23 mouse cellular contexts compared by ENCODE assay signal in the genomic region with DNA sequence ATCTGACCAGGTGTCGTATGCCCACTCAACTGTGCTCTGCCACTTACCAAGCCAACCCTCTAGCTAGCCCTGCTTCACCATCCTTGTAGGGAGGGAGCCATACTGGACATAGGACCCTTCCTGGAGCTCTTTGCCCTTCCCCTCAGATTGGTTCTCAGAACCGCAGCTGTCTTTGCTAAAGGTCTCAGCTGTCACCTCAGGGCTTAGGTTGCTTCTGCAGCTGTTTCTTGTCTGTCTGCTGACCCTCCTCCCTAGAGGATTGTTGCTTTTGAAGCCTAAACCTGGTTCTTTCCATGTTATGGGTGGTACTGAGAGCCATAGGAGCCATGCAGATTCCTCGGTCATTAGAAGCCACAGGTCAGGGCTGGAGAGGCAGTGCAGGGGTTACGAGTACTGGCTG. TPM values are rescaled to one million over a fixed set of nuclear protein-coding genes. Genes with fewer than 3 reads are reported as not detected.
DNase-seq lines count a peak whose midpoint lies in the region; ATAC-seq and TF ChIP-seq lines count a peak whose summit lies in the region.
"Had no signal": no experiment of that assay in that cellular context is flagged by ENCODE, and none has a peak within 500 bp of the region (broad histone marks: within the 10 kb centered on the region; RNA-seq: fewer than 3 reads in every experiment).

No protein-coding gene starts in this region.

- H3K4me3 ChIP-seq in gastrocnemius, adult 2 months = no peak overlapping the region
- no peak overlapping the region for H3K4me3 ChIP-seq in kidney, embryonic 16.5 days (ENCODE audit: low read length)
- H3K4me3 ChIP-seq in liver, embryonic 13.5 days (replicated peaks) = no peak overlapping the region
- H3K4me3 ChIP-seq in liver, embryonic 11.5 days (ENCODE audit: low read depth, low read length) = no peak overlapping the region
- H3K4me3 ChIP-seq in limb, embryonic 14.5 days (replicated peaks; ENCODE audit: low read length) = no peak overlapping the region
- H3K4me3 ChIP-seq: embryonic facial prominence, embryonic 13.5 days; forebrain, embryonic 13.5 days; heart, embryonic 13.5 days; hindbrain, embryonic 12.5 days had no signal

- TF ChIP-seq POLR2A in limb, embryonic 14.5 days (IDR thresholded peaks at IDR 0.05; ENCODE audit: borderline replicate concordance, extremely low read depth, insufficient read depth, insufficient read length) = no peak

- DNase-seq in gastrocnemius, adult 2 months = peak; percentile 44
- DNase-seq in gastrocnemius, postnatal 4 days (ENCODE audit: low spot score in 2 of 2) = no peak
- no peak for DNase-seq in kidney, adult 11 months
- DNase-seq in liver, embryonic 13.5 days = no peak
- DNase-seq in liver, embryonic 11.5 days (ENCODE audit: low spot score) = no peak
- DNase-seq in limb, embryonic 14.5 days (ENCODE audit: low spot score) = peak; percentile 44
- DNase-seq in frontal cortex, postnatal 36 days (ENCODE audit: low spot score in 2 of 2) = no peak
- DNase-seq: adrenal gland, postnatal 14 days; cerebellum, adult 11-12 months; cerebellum, adult 9-10 months; cerebellum, postnatal 25 days; forebrain, postnatal 0 days; gastrocnemius, postnatal 14 days; heart, postnatal 4 days had no signal

- 50% methylated on average over 4 of the region's 4 CpGs for WGBS in kidney, embryonic 16.5 days
- 78% methylated on average over 4 of the region's 4 CpGs for WGBS in liver, embryonic 13.5 days (ENCODE audit: insufficient replicate concordance)
- 73% methylated on average over 4 of the region's 4 CpGs for WGBS in liver, embryonic 11.5 days
- WGBS in limb, embryonic 14.5 days = 85% methylated on average over 4 of the region's 4 CpGs

- no peak overlapping the region for H3K9ac ChIP-seq in kidney, embryonic 16.5 days (replicated peaks; ENCODE audit: low read length)
- no peak overlapping the region for H3K9ac ChIP-seq in liver, embryonic 13.5 days
- H3K9ac ChIP-seq in liver, embryonic 11.5 days (ENCODE audit: low read depth, low read length) = no peak overlapping the region
- no peak overlapping the region for H3K9ac ChIP-seq in limb, embryonic 14.5 days (ENCODE audit: low read depth, low read length, severe bottlenecking)
- H3K9ac ChIP-seq: embryonic facial prominence, embryonic 13.5 days; forebrain, embryonic 13.5 days; forebrain, postnatal 0 days; heart, embryonic 13.5 days; hindbrain, embryonic 12.5 days had no signal

- ATAC-seq in kidney, embryonic 16.5 days (ENCODE audit: low FRiP score, low TSS enrichment) = peak; percentile 64
- ATAC-seq in liver, embryonic 13.5 days (ENCODE audit: low read depth) = no peak
- no peak for ATAC-seq in liver, embryonic 11.5 days (replicated peaks; ENCODE audit: low FRiP score)
- ATAC-seq in limb, embryonic 14.5 days (ENCODE audit: low FRiP score, low read depth) = peak; percentile 73
- ATAC-seq: activated CD4-positive, CD25-positive, alpha-beta regulatory T cell, adult 4 months; forebrain, embryonic 13.5 days; forebrain, postnatal 0 days; hindbrain, embryonic 16.5 days; Patski had no signal

- intact Hi-C loops in gastrocnemius, adult 2 months (cut with DNase I) = no loop called here

- 0 out of 2 replicates have a peak, but pooled peaks cover 4% of the 10 kb centered on the region for H3K9me3 ChIP-seq in kidney, embryonic 16.5 days (ENCODE audit: low read length)
- no peaks in the 10 kb centered on the region for H3K9me3 ChIP-seq in liver, embryonic 13.5 days (replicated peaks)
- H3K9me3 ChIP-seq in liver, embryonic 11.5 days (ENCODE audit: control insufficient read depth, low read length) = no peaks in the 10 kb centered on the region
- H3K9me3 ChIP-seq in limb, embryonic 14.5 days (ENCODE audit: control insufficient read depth, low read length) = no peaks in the 10 kb centered on the region
- H3K9me3 ChIP-seq: embryonic facial prominence, embryonic 13.5 days; forebrain, embryonic 13.5 days; heart, embryonic 13.5 days; hindbrain, embryonic 12.5 days had no signal

- peaks cover 22% of the 10 kb centered on the region for H3K36me3 ChIP-seq in kidney, embryonic 16.5 days (ENCODE audit: insufficient read depth, low read length)
- H3K36me3 ChIP-seq in liver, embryonic 13.5 days = peaks cover 95% of the 10 kb centered on the region
- peaks cover 9% of the 10 kb centered on the region; the same call in 1 of the 2 replicates for H3K36me3 ChIP-seq in liver, embryonic 11.5 days (ENCODE audit: control insufficient read depth, insufficient read depth, low read length)
- peaks cover 75% of the 10 kb centered on the region for H3K36me3 ChIP-seq in limb, embryonic 14.5 days (ENCODE audit: control insufficient read depth, insufficient read depth, low read length)

- H3K4me2 ChIP-seq in kidney, embryonic 16.5 days (replicated peaks; ENCODE audit: low read depth, low read length) = no peak overlapping the region
- no peak overlapping the region for H3K4me2 ChIP-seq in liver, embryonic 13.5 days
- H3K4me2 ChIP-seq in liver, embryonic 11.5 days = no peak overlapping the region
- no peak overlapping the region for H3K4me2 ChIP-seq in limb, embryonic 14.5 days (replicated peaks; ENCODE audit: low read depth, low read length, severe bottlenecking)
- H3K4me2 ChIP-seq: embryonic facial prominence, embryonic 13.5 days; forebrain, embryonic 13.5 days; heart, embryonic 13.5 days; hindbrain, embryonic 12.5 days had no signal

- no peaks in the 10 kb centered on the region for H3K27me3 ChIP-seq in kidney, embryonic 16.5 days (ENCODE audit: insufficient read depth, low read length)
- H3K27me3 ChIP-seq in liver, embryonic 13.5 days = no peaks in the 10 kb centered on the region
- H3K27me3 ChIP-seq in liver, embryonic 11.5 days (replicated peaks; ENCODE audit: control insufficient read depth, insufficient read depth, low read length) = no peaks in the 10 kb centered on the region
- H3K27me3 ChIP-seq in limb, embryonic 14.5 days (ENCODE audit: control insufficient read depth, insufficient read depth, low read length) = no peaks in the 10 kb centered on the region
- H3K27me3 ChIP-seq: CH12.LX; embryonic facial prominence, embryonic 13.5 days; forebrain, embryonic 13.5 days; heart, embryonic 13.5 days; hindbrain, embryonic 12.5 days; Patski had no signal

- peak overlapping the region; percentile 67 for H3K27ac ChIP-seq in gastrocnemius, adult 2 months
- no peak overlapping the region for H3K27ac ChIP-seq in kidney, embryonic 16.5 days (ENCODE audit: low read length)
- peak overlapping the region; percentile 93; the same call in 1 of the 2 replicates for H3K27ac ChIP-seq in liver, embryonic 13.5 days
- H3K27ac ChIP-seq in liver, embryonic 11.5 days (ENCODE audit: low read depth, low read length) = no peak overlapping the region
- H3K27ac ChIP-seq in limb, embryonic 14.5 days (replicated peaks; ENCODE audit: low read depth, low read length) = no peak overlapping the region
- H3K27ac ChIP-seq: embryonic facial prominence, embryonic 13.5 days; forebrain, embryonic 13.5 days; heart, embryonic 13.5 days; hindbrain, embryonic 12.5 days had no signal

- TF ChIP-seq CTCF in gastrocnemius, adult 2 months (IDR thresholded peaks at IDR 0.05) = no peak

- no peaks in the 10 kb centered on the region for H3K4me1 ChIP-seq in kidney, embryonic 16.5 days (ENCODE audit: insufficient read depth, low read length)
- H3K4me1 ChIP-seq in liver, embryonic 13.5 days (replicated peaks) = peaks cover 81% of the 10 kb centered on the region
- peaks cover 30% of the 10 kb centered on the region for H3K4me1 ChIP-seq in liver, embryonic 11.5 days (replicated peaks; ENCODE audit: control insufficient read depth, insufficient read depth, low read length)
- H3K4me1 ChIP-seq in limb, embryonic 14.5 days (ENCODE audit: control insufficient read depth, insufficient read depth, low read length) = no peaks in the 10 kb centered on the region
- H3K4me1 ChIP-seq: embryonic facial prominence, embryonic 13.5 days; forebrain, embryonic 13.5 days; hindbrain, embryonic 12.5 days had no signal

RNA-seq across cellular contexts. Expression of a gene that starts 34.9 kb away (rescaled TPM):
- 10 to 100 TPM in 1 of 2 experiments, 1 to 10 TPM in 1; 8.8 to 11.0 TPM for total RNA-seq in gastrocnemius, adult 2 months (2021)
- 10 to 100 TPM; 18.2 to 23.1 TPM for total RNA-seq in gastrocnemius, postnatal 4 days (2021)
- polyA plus RNA-seq in kidney, embryonic 16.5 days (2015; fragmentation: Nextera tagmentation; extraction: Ambion mirVana) = 45.6 and 46.4 TPM in 2 replicates
- 19.3 and 21.1 TPM in 2 replicates for polyA plus RNA-seq in liver, embryonic 13.5 days (2015; fragmentation: Nextera tagmentation; extraction: Ambion mirVana)
- polyA plus RNA-seq in liver, embryonic 11.5 days (2014; fragmentation: Nextera tagmentation; extraction: Ambion mirVana) = 30.0 and 31.3 TPM in 2 replicates
- 36.3 and 38.8 TPM in 2 replicates for polyA plus RNA-seq in limb, embryonic 14.5 days (2012; rRNA removed)
- polyA plus RNA-seq in limb, embryonic 14.5 days (2014; fragmentation: Nextera tagmentation; extraction: Ambion mirVana) = 25.8 and 26.2 TPM in 2 replicates

RNA-seq across cellular contexts. Expression of a gene that starts 40.0 kb away (rescaled TPM):
- total RNA-seq in gastrocnemius, adult 2 months (2021) = 10 to 100 TPM; 53.1 to 88.8 TPM
- total RNA-seq in gastrocnemius, postnatal 4 days (2021) = 10 to 100 TPM; 77.1 TPM
- polyA plus RNA-seq in kidney, embryonic 16.5 days (2015; fragmentation: Nextera tagmentation; extraction: Ambion mirVana) = 27.9 and 31.1 TPM in 2 replicates
- 42.2 and 44.2 TPM in 2 replicates for polyA plus RNA-seq in liver, embryonic 13.5 days (2015; fragmentation: Nextera tagmentation; extraction: Ambion mirVana)
- polyA plus RNA-seq in liver, embryonic 11.5 days (2014; fragmentation: Nextera tagmentation; extraction: Ambion mirVana) = 21.2 and 23.2 TPM in 2 replicates
- 37.5 and 39.9 TPM in 2 replicates for polyA plus RNA-seq in limb, embryonic 14.5 days (2012; rRNA removed)
- polyA plus RNA-seq in limb, embryonic 14.5 days (2014; fragmentation: Nextera tagmentation; extraction: Ambion mirVana) = 22.4 and 23.9 TPM in 2 replicates

Comparison
In these comparisons a context has a peak if more than half of its experiments do, and no peak if none do; other contexts are left out.
1. DNase-seq: peak in gastrocnemius, adult 2 months (single experiment) and limb, embryonic 14.5 days (single experiment); none in gastrocnemius, postnatal 4 days (0 of 2), kidney, adult 11 months (single experiment), liver, embryonic 13.5 days (single experiment), liver, embryonic 11.5 days (single experiment) and frontal cortex, postnatal 36 days (0 of 2).
2. H3K27ac ChIP-seq: peak in gastrocnemius, adult 2 months (single experiment) and liver, embryonic 13.5 days (single experiment); none in kidney, embryonic 16.5 days (single experiment), liver, embryonic 11.5 days (single experiment) and limb, embryonic 14.5 days (single experiment).
3. ATAC-seq: peak in kidney, embryonic 16.5 days (single experiment) and limb, embryonic 14.5 days (single experiment); none in liver, embryonic 13.5 days (single experiment) and liver, embryonic 11.5 days (single experiment).